Mouse (Mus musculus) hindbrain, embryonic 10.5 days (tissue): Measurements from ENCODE around the gene Pcnt. TPM values are rescaled to one million over a fixed set of nuclear protein-coding genes. Genes with fewer than 3 reads are reported as not detected.

ENCODE experiments used
- DNase-seq: peaks from one replicate; pipeline ENCODE4 v3.0.0-alpha.2; 2017; ENCODE audit warnings: low spot score
- H3K27ac ChIP-seq: fragments of 300-500 bp; sonication (generic); 2 replicates; pipeline ENCODE4 v1.5.1; 2016; ENCODE audit warnings: mild to moderate bottlenecking, moderate library complexity
- H3K27me3 ChIP-seq: fragments of 300-500 bp; sonication (generic); 2 replicates; pipeline ENCODE4 v1.6.1; 2016; ENCODE audit warnings: mild to moderate bottlenecking; ENCODE audit not compliant: poor library complexity, insufficient read depth, severe bottlenecking
- H3K36me3 ChIP-seq: fragments of 300-500 bp; sonication (generic); 2 replicates; pipeline ENCODE4 v1.6.1; 2016; ENCODE audit warnings: mild to moderate bottlenecking, moderate library complexity
- H3K4me1 ChIP-seq: fragments of 300-500 bp; sonication (generic); replicated peaks from 2 replicates; pipeline ENCODE4 v1.6.1; 2016; ENCODE audit warnings: mild to moderate bottlenecking
- H3K4me3 ChIP-seq: fragments of 300-500 bp; sonication (generic); 2 replicates; pipeline ENCODE4 v1.5.1; 2016; ENCODE audit warnings: mild to moderate bottlenecking, moderate library complexity
- H3K9me3 ChIP-seq: fragments of 300-500 bp; sonication (generic); 2 replicates; pipeline ENCODE4 v1.6.1; 2016; ENCODE audit warnings: mild to moderate bottlenecking, moderate library complexity
- WGBS: fragments of 180-500 bp; shearing (Covaris S2); methylation state at CpG from one replicate; pipeline ENCODE4 v1.1.7; 2016; 5-methylcytosine and 5-hydroxymethylcytosine counted together
- polyA plus RNA-seq: library from polyadenylated mRNA; unstranded; fragments of >200 nt; fragmentation: Nextera tagmentation; extraction: Ambion mirVana; gene quantifications from 2 replicates; pipeline ENCODE4 v1.2.1, GENCODE M21; 2016

The Pcnt gene
- polyA plus RNA-seq, result 15.8 and 24.4 TPM in 2 replicates

DNA sequence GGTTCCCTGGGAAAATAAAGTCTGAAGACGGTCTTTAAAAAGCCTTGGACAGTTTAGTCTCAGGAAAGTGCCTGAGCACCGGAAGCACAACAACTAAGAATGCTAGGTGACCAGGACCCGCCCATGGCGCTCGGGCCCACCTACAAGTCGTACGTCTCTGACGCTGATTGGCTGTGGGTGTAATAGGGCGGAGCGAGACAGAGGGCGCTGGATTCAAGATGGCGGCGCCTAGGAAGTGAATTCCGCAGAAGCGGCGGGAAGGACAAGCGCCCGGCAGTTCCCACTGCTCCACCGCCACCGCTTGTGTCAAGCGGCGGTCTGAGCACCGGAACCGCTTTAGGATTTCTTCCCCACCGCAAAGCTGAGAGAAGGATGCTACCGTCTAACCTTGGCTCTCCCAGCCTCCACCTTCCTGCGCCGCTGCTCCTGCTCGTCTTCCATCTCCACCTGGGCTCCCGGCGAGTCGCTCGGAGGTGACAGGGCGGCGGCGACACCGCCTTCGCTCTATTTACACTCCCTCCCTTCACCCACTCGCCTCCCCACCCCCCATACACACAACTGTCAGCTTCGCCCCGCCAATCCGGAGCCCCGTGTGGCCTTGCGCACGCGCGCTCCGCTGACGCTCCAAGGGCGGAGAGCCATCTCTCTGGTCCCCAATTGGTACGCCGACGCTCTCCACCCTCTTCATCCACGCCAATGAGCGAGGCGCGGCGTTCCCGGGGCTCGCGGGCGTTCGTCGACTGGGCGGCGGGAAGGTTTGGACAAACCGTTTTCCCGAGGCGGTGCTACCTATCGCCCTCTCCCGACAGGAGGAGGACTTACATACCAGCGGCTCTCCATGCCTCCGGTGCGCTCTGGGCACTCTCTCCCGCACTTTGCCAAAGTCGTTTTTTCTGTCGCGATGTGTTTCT lies at the start of gene Pcnt:
TSS of gene Pcnt (minus strand) at position 609 of the 911 bp plus-strand sequence.
- peaks cover 23% of the 10 kb centered on the region for H3K4me1 ChIP-seq
- peak within 1 kb of the TSS; percentile 72 for H3K4me3 ChIP-seq
- WGBS, result under 1% methylated on average over 78 of the region's 78 CpGs
- no peaks in the 10 kb centered on the region for H3K9me3 ChIP-seq
- peak within 1 kb of the TSS; percentile 91 for H3K27ac ChIP-seq
- peaks cover 33% of the 10 kb centered on the region for H3K36me3 ChIP-seq
- peak; percentile 97 for DNase-seq
- no peaks in the 10 kb centered on the region for H3K27me3 ChIP-seq

- H3K36me3 ChIP-seq, result peaks cover 99% of the 10 kb centered on the region
- no peaks in the 10 kb centered on the region for H3K4me1 ChIP-seq
- no peak overlapping the region for H3K4me3 ChIP-seq
- no peaks in the 10 kb centered on the region for H3K9me3 ChIP-seq
- no peaks in the 10 kb centered on the region for H3K27me3 ChIP-seq
- no peak overlapping the region for H3K27ac ChIP-seq
- no peak for DNase-seq
- WGBS, result 95% methylated on average over 15 of the region's 15 CpGs
Measured at GRCm38 (mm10) chr10:76489205-76489604, 46.6 kb upstream of the Pcnt start.

- WGBS, result 92% methylated on average over 8 of the region's 8 CpGs
- peaks cover 99% of the 10 kb centered on the region for H3K36me3 ChIP-seq
Measured at GRCm38 (mm10) chr10:76488265-76488664, 45.7 kb upstream of the Pcnt start.

GRCm38 (mm10) chr10:76486302-76486701 lies 43.7 kb upstream of the Pcnt start:
- no peak for DNase-seq
- H3K27me3 ChIP-seq, result no peaks in the 10 kb centered on the region
- H3K27ac ChIP-seq, result no peak overlapping the region
- H3K4me3 ChIP-seq, result no peak overlapping the region
- no peaks in the 10 kb centered on the region for H3K4me1 ChIP-seq
- H3K9me3 ChIP-seq, result no peaks in the 10 kb centered on the region
- 95% methylated on average over 2 of the region's 2 CpGs for WGBS
- H3K36me3 ChIP-seq, result peaks cover 100% of the 10 kb centered on the region

More at GRCm38 (mm10) chr10:76488265-76488664, 45.7 kb upstream of the Pcnt start:
- no peak for DNase-seq
- no peaks in the 10 kb centered on the region for H3K4me1 ChIP-seq
- H3K4me3 ChIP-seq, result no peak overlapping the region
- H3K9me3 ChIP-seq, result no peaks in the 10 kb centered on the region
- no peak overlapping the region for H3K27ac ChIP-seq
- H3K27me3 ChIP-seq, result no peaks in the 10 kb centered on the region

GRCm38 (mm10) chr10:76481480-76481879 lies 38.9 kb upstream of the Pcnt start:
- Histone ChIP-seq H3K9me3 (no peaks in the 10 kb centered on the region), H3K36me3 (peaks cover 98% of the 10 kb centered on the region), H3K4me1 (no peaks in the 10 kb centered on the region), H3K4me3 (no peak overlapping the region), H3K27me3 (no peaks in the 10 kb centered on the region), H3K27ac (no peak overlapping the region)
- no peak for DNase-seq
- 95% methylated on average over 6 of the region's 6 CpGs for WGBS

DNA sequence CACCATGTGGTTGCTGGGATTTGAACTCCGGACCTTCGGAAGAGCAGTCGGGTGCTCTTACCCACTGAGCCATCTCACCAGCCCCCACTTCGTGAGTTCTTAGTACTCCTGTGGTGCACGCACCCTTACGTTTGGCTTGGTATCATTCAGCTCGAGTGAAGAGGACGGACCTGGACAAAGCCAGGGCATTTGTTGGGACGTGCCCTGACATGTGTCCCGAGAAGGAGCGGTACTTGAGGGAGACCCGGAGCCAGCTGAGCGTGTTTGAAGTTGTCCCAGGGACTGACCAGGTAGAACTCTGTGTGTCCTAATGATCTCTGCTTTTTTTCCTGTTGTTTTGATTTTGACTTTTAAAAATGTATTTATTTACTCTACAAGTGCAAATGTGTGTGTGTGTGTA lies 38.3 kb upstream of the Pcnt start:
- 93% methylated on average over 13 of the region's 13 CpGs for WGBS
- Histone ChIP-seq H3K27ac (no peak overlapping the region), H3K9me3 (no peaks in the 10 kb centered on the region), H3K36me3 (peaks cover 98% of the 10 kb centered on the region), H3K4me3 (no peak overlapping the region), H3K4me1 (no peaks in the 10 kb centered on the region), H3K27me3 (no peaks in the 10 kb centered on the region)
- DNase-seq, result no peak

GRCm38 (mm10) chr10:76473759-76474158 lies 31.2 kb upstream of the Pcnt start:
- H3K27ac ChIP-seq, result no peak overlapping the region
- H3K4me1 ChIP-seq, result peaks cover 4% of the 10 kb centered on the region
- no peaks in the 10 kb centered on the region for H3K27me3 ChIP-seq
- H3K9me3 ChIP-seq, result no peaks in the 10 kb centered on the region
- WGBS, result 90% methylated on average over 5 of the region's 5 CpGs
- peaks cover 88% of the 10 kb centered on the region for H3K36me3 ChIP-seq
- DNase-seq, result no peak
- H3K4me3 ChIP-seq, result no peak overlapping the region

- H3K27ac ChIP-seq, result peak within 1 kb of the TSS; percentile 94
- no peaks in the 10 kb centered on the region for H3K27me3 ChIP-seq
- peaks cover 11% of the 10 kb centered on the region for H3K4me1 ChIP-seq
- no peaks in the 10 kb centered on the region for H3K9me3 ChIP-seq
- peak; percentile 92 for DNase-seq
- 2% methylated on average over 55 of the region's 55 CpGs for WGBS
- H3K36me3 ChIP-seq, result peaks cover 61% of the 10 kb centered on the region
- peak within 1 kb of the TSS; percentile 84 for H3K4me3 ChIP-seq
Measured at GRCm38 (mm10) chr10:76468203-76469162, 25.9 kb upstream of the Pcnt start, which contains the start of the genes Mcm3ap and Ybey. TSS of gene Mcm3ap (plus strand) at chr10:76468927. TSS of gene Ybey (minus strand) at chr10:76469114.

- H3K4me1 ChIP-seq, result 0 out of 2 replicates have a peak, but pooled peaks cover 1% of the 10 kb centered on the region
- peaks cover 53% of the 10 kb centered on the region for H3K36me3 ChIP-seq
- H3K4me3 ChIP-seq, result no peak overlapping the region
- H3K27me3 ChIP-seq, result no peaks in the 10 kb centered on the region
- no peak overlapping the region for H3K27ac ChIP-seq
- 89% methylated on average over 6 of the region's 6 CpGs for WGBS
- H3K9me3 ChIP-seq, result peaks cover 20% of the 10 kb centered on the region
- no peak for DNase-seq
Measured at GRCm38 (mm10) chr10:76462721-76463120, 20.1 kb upstream of the Pcnt start.

GRCm38 (mm10) chr10:76462312-76462711 lies 19.7 kb upstream of the Pcnt start:
- H3K27me3 ChIP-seq, result no peaks in the 10 kb centered on the region
- no peak for DNase-seq
- no peak overlapping the region for H3K27ac ChIP-seq
- H3K9me3 ChIP-seq, result peaks cover 20% of the 10 kb centered on the region
- no peak overlapping the region for H3K4me3 ChIP-seq
- WGBS, result 92% methylated on average over 7 of the region's 7 CpGs
- no peaks in the 10 kb centered on the region for H3K4me1 ChIP-seq
- peaks cover 53% of the 10 kb centered on the region for H3K36me3 ChIP-seq

DNA sequence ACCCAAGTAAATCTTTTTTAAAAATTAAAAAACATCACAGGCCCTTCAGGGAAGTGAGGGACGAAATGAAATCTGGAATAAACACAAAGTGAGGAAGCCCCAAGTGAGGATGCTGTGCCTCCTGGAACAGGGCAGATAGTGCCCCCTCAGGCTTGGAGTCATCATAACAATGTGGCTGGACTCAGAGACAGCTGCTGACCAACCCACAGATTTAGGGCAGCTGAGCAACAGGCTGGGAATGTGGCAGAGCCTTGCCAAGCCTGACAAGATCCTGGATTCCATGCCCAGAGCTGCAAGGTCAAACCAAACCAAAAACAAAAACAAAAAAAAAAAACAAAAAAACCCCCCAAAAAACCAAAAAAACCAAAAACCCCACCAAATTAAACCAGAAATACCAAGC lies 18.7 kb upstream of the Pcnt start:
- WGBS, result 92% methylated on average over 1 of the region's 1 CpGs
- no peak for DNase-seq
- Histone ChIP-seq H3K27me3 (no peaks in the 10 kb centered on the region), H3K4me1 (no peaks in the 10 kb centered on the region), H3K27ac (no peak overlapping the region), H3K4me3 (no peak overlapping the region), H3K9me3 (peaks cover 20% of the 10 kb centered on the region), H3K36me3 (peaks cover 50% of the 10 kb centered on the region)

DNA sequence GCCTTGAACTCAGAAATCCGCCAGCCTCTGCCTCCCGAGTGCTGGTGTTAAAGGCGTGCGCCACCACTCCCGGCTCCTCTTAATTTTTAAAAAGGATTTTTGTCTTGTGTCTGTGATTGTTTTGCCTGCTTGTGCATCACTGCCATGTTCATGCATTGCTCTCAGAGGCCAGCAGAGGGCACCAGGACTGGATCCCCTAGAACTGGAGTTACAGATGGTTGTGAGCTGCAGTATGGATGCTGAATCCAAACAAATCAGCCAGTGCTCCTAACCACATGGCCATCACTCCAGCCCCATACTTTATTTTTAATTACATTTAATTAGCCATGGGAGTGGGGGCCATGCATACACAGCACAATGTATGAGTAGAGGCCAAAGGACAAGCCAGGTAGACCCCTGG lies 12.7 kb upstream of the Pcnt start:
- H3K27me3 ChIP-seq, result no peaks in the 10 kb centered on the region
- peaks cover 4% of the 10 kb centered on the region; the same call in 1 of the 2 replicates for H3K36me3 ChIP-seq
- H3K4me3 ChIP-seq, result no peak overlapping the region
- H3K9me3 ChIP-seq, result peaks cover 16% of the 10 kb centered on the region
- no peaks in the 10 kb centered on the region for H3K4me1 ChIP-seq
- 56% methylated on average over 5 of the region's 5 CpGs for WGBS
- H3K27ac ChIP-seq, result no peak overlapping the region
- peak; percentile 49 for DNase-seq
